Mouse (Mus musculus) frontal cortex, adult (tissue): ENCODE data around the gene Gm45261.

ENCODE experiments used
- ATAC-seq: cut with Nextera tagmentation; 2 replicates; pipeline ENCODE4 v1.9.2; 2017; ENCODE audit warnings: mild to moderate bottlenecking, moderate library complexity, mixed read lengths; ENCODE audit not compliant: low TSS enrichment

The Gm45261 gene

GRCm38 (mm10) chr1:80461348-80461747, at the start of gene Gm45261:
TSS of gene Gm45261 (minus strand) at chr1:80461448.
- ATAC-seq, result no peak

GRCm38 (mm10) chr1:80504757-80505156, 43.5 kb upstream of the Gm45261 start:
- no peak for ATAC-seq

GRCm38 (mm10) chr1:80504081-80504480, 42.8 kb upstream of the Gm45261 start:
- peak; percentile 96 for ATAC-seq

GRCm38 (mm10) chr1:80502456-80503165, 41.4 kb upstream of the Gm45261 start:
- no peak for ATAC-seq

- no peak for ATAC-seq
Measured at GRCm38 (mm10) chr1:80499264-80499663, 38.0 kb upstream of the Gm45261 start.

GRCm38 (mm10) chr1:80496360-80496759, 35.1 kb upstream of the Gm45261 start:
- ATAC-seq, result peak; percentile 71

GRCm38 (mm10) chr1:80483419-80483818, 22.2 kb upstream of the Gm45261 start:
- ATAC-seq, result peak; percentile 92

GRCm38 (mm10) chr1:80474942-80475341, 13.7 kb upstream of the Gm45261 start:
- no peak for ATAC-seq

GRCm38 (mm10) chr1:80472395-80472794, 11.1 kb upstream of the Gm45261 start:
- ATAC-seq, result peak; percentile 99

- ATAC-seq, result no peak
Measured at GRCm38 (mm10) chr1:80459923-80460322, 1.3 kb downstream of the Gm45261 start.

GRCm38 (mm10) chr1:80459477-80459876, 1.8 kb downstream of the Gm45261 start:
- no peak for ATAC-seq

- no peak for ATAC-seq
Measured at GRCm38 (mm10) chr1:80453971-80454370, 7.3 kb downstream of the Gm45261 start.

GRCm38 (mm10) chr1:80451914-80452549, 9.2 kb downstream of the Gm45261 start:
- ATAC-seq, result no peak

GRCm38 (mm10) chr1:80447554-80447953, 13.7 kb downstream of the Gm45261 start:
- ATAC-seq, result no peak

GRCm38 (mm10) chr1:80440911-80441310, 20.3 kb downstream of the Gm45261 start:
- ATAC-seq, result no peak

- no peak for ATAC-seq
Measured at GRCm38 (mm10) chr1:80438506-80438905, 22.7 kb downstream of the Gm45261 start.

GRCm38 (mm10) chr1:80427946-80428345, 33.3 kb downstream of the Gm45261 start:
- no peak for ATAC-seq

GRCm38 (mm10) chr1:80427425-80427824, 33.8 kb downstream of the Gm45261 start:
- no peak for ATAC-seq

GRCm38 (mm10) chr1:80424666-80425065, 36.6 kb downstream of the Gm45261 start:
- no peak for ATAC-seq

- no peak for ATAC-seq
Measured at GRCm38 (mm10) chr1:80418321-80419045, 42.8 kb downstream of the Gm45261 start.

GRCm38 (mm10) chr1:80416329-80416728, 44.9 kb downstream of the Gm45261 start:
- ATAC-seq, result no peak

GRCm38 (mm10) chr1:80412521-80412920, 48.7 kb downstream of the Gm45261 start:
- no peak for ATAC-seq
